Mouse (Mus musculus): Measurements from ENCODE around the gene Gse1. TPM values are rescaled to one million over a fixed set of nuclear protein-coding genes. Genes with fewer than 3 reads are reported as not detected.

Gene Gse1
- polyA plus RNA-seq, 1 experiment from 2014 or later, result 22.6 TPM

DNA sequence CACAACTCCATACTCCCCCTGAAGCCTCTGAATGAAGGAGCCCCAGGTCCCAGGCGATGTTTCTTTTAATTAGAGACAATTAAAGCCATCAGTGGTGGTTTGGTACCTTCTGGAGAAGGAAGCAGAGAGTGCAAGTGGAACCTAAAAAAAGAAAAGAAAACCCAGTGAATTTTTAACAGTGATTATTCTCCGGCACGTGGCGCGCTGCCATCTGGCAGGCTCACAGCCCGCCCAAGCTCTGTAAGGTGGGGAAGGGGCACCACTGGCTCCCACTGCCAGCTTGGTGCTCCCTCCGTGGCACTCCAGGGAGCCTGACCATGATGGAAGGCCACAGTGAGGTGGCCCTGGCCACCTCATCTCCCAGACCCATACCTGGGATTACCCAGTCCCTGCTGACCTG, 204.9 kb downstream of the Gse1 start:
- H3K27ac ChIP-seq (ENCODE audit: low read depth, low read length), result peak overlapping the region; percentile 71

DNA sequence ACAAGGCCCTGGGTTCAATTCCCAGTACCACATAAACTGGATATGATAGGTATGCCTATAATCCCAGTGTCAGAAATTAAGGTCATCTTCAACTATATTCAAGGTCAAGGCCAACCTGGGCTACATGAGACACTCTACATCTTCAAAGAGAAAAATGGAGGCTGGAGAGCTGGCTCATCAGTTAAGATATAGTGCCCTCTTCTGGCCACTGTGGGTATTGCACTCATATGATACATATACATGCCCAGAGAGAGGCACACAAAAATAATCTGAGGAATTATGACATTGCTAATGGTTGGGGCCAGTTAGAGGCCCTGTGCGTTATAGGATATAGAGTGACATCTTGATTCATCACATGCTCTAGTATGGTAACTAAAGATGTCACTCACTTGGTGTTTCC, 205.5 kb downstream of the Gse1 start:
- Histone ChIP-seq H3K4me3 (ENCODE audit: low read depth, low read length) (no peak overlapping the region), H3K9ac (ENCODE audit: low read length) (no peak overlapping the region), H3K27me3 (replicated peaks; ENCODE audit: control insufficient read depth, insufficient read depth, low read length) (no peaks in the 10 kb centered on the region), H3K9me3 (replicated peaks; ENCODE audit: control insufficient read depth, low read length) (peaks cover 3% of the 10 kb centered on the region; the same call in 1 of the 2 replicates), H3K4me2 (ENCODE audit: low read length) (no peak overlapping the region), H3K4me1 (ENCODE audit: control insufficient read depth, insufficient read depth, low read length) (peaks cover 37% of the 10 kb centered on the region), H3K27ac (ENCODE audit: low read depth, low read length) (no peak overlapping the region), H3K36me3 (ENCODE audit: control insufficient read depth, insufficient read depth, low read length) (no peaks in the 10 kb centered on the region)
- DNase-seq (ENCODE audit: low spot score), result no peak
- ATAC-seq, result no peak
- WGBS, result 100% methylated on average over 1 of the region's 1 CpGs

More for the DNA sequence above, 204.9 kb downstream of the Gse1 start:
- no peak for DNase-seq (ENCODE audit: low spot score)
- Histone ChIP-seq H3K9me3 (replicated peaks; ENCODE audit: control insufficient read depth, low read length) (peaks cover 3% of the 10 kb centered on the region; the same call in 1 of the 2 replicates), H3K4me2 (ENCODE audit: low read length) (no peak overlapping the region), H3K36me3 (ENCODE audit: control insufficient read depth, insufficient read depth, low read length) (no peaks in the 10 kb centered on the region), H3K4me1 (ENCODE audit: control insufficient read depth, insufficient read depth, low read length) (peaks cover 31% of the 10 kb centered on the region), H3K27me3 (replicated peaks; ENCODE audit: control insufficient read depth, insufficient read depth, low read length) (no peaks in the 10 kb centered on the region), H3K9ac (ENCODE audit: low read length) (no peak overlapping the region), H3K4me3 (ENCODE audit: low read depth, low read length) (no peak overlapping the region)
- ATAC-seq, result peak; percentile 47; the same call in 1 of the 2 replicates
- 35% methylated on average over 7 of the region's 7 CpGs for WGBS

DNA sequence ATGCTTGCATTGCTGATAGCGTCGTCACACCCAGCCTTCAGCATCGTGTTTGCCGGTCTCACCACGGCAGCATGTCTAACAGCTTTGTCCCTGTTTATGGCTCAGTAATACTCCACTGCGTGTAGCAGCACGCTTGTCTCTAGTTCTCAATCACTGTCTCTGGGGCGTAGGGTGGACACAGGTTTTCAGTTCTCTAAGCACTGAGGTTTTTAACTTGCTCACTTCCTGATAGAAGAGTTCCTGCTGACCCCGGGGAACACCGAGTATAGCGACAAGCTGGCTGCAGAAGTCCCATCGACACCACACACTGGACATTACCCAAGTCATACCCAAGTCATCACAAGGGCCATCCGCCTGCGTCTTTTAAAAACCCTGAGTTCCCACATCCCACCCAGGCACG, 207.5 kb downstream of the Gse1 start:
- Histone ChIP-seq H3K36me3 (ENCODE audit: control insufficient read depth, insufficient read depth, low read length) (no peaks in the 10 kb centered on the region), H3K4me1 (ENCODE audit: control insufficient read depth, insufficient read depth, low read length) (peaks cover 58% of the 10 kb centered on the region)

DNA sequence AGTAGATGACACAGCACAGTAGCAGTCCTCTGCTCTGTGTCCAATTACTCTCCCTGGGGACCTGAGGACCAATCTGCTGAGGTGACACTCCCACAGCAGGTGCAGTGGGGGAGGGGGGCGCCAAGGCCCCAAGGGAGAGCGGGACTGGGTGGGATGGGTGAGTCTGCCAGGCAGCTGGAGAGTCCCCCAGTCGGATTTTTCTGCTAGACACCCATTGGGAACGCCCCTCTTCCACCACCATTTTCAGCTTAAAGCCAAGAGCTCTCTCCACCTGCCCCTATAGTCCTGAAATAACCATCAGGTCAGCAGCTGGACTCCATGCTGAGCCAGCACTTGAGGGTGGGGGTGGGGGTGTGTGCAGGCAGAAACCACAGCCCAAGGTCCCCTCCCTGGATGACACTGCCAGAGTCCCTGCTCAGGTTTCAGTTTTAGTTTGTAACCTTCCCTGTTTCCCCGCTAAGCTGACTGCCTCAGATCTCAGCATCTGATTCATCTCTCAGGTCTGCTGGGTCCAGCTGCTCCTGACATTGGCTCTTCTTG, 208.3 kb downstream of the Gse1 start:
- Histone ChIP-seq H3K4me3 (ENCODE audit: low read depth, low read length) (no peak overlapping the region), H3K9ac (ENCODE audit: low read length) (no peak overlapping the region; the same call in 1 of the 2 replicates), H3K9me3 (replicated peaks; ENCODE audit: control insufficient read depth, low read length) (peaks cover 3% of the 10 kb centered on the region; the same call in 1 of the 2 replicates), H3K27me3 (replicated peaks; ENCODE audit: control insufficient read depth, insufficient read depth, low read length) (no peaks in the 10 kb centered on the region), H3K4me1 (ENCODE audit: control insufficient read depth, insufficient read depth, low read length) (peaks cover 66% of the 10 kb centered on the region), H3K36me3 (ENCODE audit: control insufficient read depth, insufficient read depth, low read length) (no peaks in the 10 kb centered on the region), H3K4me2 (ENCODE audit: low read length) (no peak overlapping the region), H3K27ac (ENCODE audit: low read depth, low read length) (peak overlapping the region; percentile 21; the same call in 1 of the 2 replicates)
- 67% methylated on average over 5 of the region's 5 CpGs for whole genome bisulfite sequencing
- ATAC-seq, result no peak
- DNase-seq (ENCODE audit: low spot score), result no peak

More for the DNA sequence above, 207.5 kb downstream of the Gse1 start:
- 94% methylated on average over 15 of the region's 15 CpGs for WGBS
- no peak overlapping the region for H3K9ac ChIP-seq (ENCODE audit: low read length)
- peaks cover 3% of the 10 kb centered on the region; the same call in 1 of the 2 replicates for H3K9me3 ChIP-seq (replicated peaks; ENCODE audit: control insufficient read depth, low read length)
- H3K4me3 ChIP-seq (ENCODE audit: low read depth, low read length), result no peak overlapping the region
- no peak overlapping the region for H3K4me2 ChIP-seq (ENCODE audit: low read length)
- H3K27ac ChIP-seq (ENCODE audit: low read depth, low read length), result no peak overlapping the region
- ATAC-seq (no peak), DNase-seq (ENCODE audit: low spot score) (no peak)
- no peaks in the 10 kb centered on the region for H3K27me3 ChIP-seq (replicated peaks; ENCODE audit: control insufficient read depth, insufficient read depth, low read length)

DNA sequence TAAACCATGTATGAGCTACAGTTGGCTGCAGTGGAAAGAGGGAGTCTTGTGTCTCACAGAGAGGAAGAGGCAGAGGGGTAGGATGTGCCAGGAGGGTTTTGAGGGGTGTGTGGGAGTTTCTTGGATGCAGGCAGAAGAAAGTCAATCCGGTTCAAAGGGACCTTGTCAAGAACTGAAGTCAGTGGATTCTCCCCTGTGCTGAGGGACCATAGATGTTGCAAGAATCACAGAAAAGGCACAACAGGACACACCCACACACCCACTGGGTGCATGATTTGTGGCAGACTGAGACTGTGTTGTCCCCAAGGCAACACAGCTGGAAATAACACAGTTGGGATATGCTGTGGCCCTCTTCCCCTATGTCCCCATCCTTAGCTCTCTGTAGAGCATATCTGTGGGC, 209.0 kb downstream of the Gse1 start:
- WGBS, result 89% methylated on average over 1 of the region's 1 CpGs
- peak overlapping the region; percentile 74; the same call in 1 of the 2 replicates for H3K27ac ChIP-seq (ENCODE audit: low read depth, low read length)
- H3K4me2 ChIP-seq (ENCODE audit: low read length), result no peak overlapping the region
- H3K9ac ChIP-seq (ENCODE audit: low read length), result no peak overlapping the region
- no peak for DNase-seq (ENCODE audit: low spot score)
- H3K4me1 ChIP-seq (ENCODE audit: control insufficient read depth, insufficient read depth, low read length), result peaks cover 68% of the 10 kb centered on the region
- H3K27me3 ChIP-seq (replicated peaks; ENCODE audit: control insufficient read depth, insufficient read depth, low read length), result no peaks in the 10 kb centered on the region
- ATAC-seq, result no peak
- peaks cover 3% of the 10 kb centered on the region; the same call in 1 of the 2 replicates for H3K9me3 ChIP-seq (replicated peaks; ENCODE audit: control insufficient read depth, low read length)
- H3K36me3 ChIP-seq (ENCODE audit: control insufficient read depth, insufficient read depth, low read length), result no peaks in the 10 kb centered on the region
- H3K4me3 ChIP-seq (ENCODE audit: low read depth, low read length), result no peak overlapping the region

DNA sequence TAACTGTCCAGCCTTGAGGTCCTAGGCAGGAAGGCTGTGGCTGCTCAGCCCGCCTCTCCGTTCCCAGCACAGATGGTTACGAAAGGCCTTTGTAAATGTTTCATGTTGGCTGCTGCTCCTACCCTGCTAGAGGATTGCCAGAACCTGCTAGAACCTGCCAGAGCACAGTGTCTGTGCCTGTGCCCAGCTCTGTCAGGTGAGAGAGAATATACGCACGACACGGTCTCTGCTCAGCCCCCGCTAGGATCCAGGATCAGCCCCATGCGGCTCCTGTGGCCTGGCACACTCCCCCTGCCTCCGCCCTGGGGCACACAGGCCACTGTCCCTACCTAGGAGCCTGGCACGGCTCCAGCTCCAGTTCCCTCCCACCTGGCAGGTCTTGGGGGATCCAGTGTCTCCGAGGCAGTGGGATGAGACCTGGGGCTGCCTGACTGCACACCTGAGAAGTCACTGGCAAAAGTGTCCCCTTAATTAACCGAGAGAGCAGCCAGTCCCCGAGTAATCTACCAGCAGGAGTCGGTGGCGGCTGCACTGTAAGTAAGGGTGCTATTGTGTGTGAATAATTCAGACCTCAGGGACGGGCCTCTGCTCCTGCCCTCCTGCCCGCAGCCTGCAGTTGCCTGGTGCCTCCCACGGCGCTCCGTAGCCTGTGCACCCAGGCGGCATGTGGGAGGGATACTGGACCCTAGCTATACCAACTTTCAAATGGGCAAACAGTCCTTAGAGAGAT, 209.6 kb downstream of the Gse1 start:
- Histone ChIP-seq H3K27ac (ENCODE audit: low read depth, low read length) (peak overlapping the region; percentile 74; the same call in 1 of the 2 replicates), H3K4me3 (ENCODE audit: low read depth, low read length) (no peak overlapping the region), H3K9ac (ENCODE audit: low read length) (0 out of 2 replicates have a peak overlapping the region, but pooled peaks have one; percentile 32), H3K36me3 (ENCODE audit: control insufficient read depth, insufficient read depth, low read length) (no peaks in the 10 kb centered on the region), H3K9me3 (replicated peaks; ENCODE audit: control insufficient read depth, low read length) (peaks cover 3% of the 10 kb centered on the region; the same call in 1 of the 2 replicates), H3K27me3 (replicated peaks; ENCODE audit: control insufficient read depth, insufficient read depth, low read length) (no peaks in the 10 kb centered on the region), H3K4me2 (ENCODE audit: low read length) (no peak overlapping the region), H3K4me1 (ENCODE audit: control insufficient read depth, insufficient read depth, low read length) (peaks cover 67% of the 10 kb centered on the region)
- peak; percentile 62 for DNase-seq (ENCODE audit: low spot score)
- 26% methylated on average over 21 of the region's 21 CpGs for WGBS
- no peak; the same call in 1 of the 2 replicates for ATAC-seq

DNA sequence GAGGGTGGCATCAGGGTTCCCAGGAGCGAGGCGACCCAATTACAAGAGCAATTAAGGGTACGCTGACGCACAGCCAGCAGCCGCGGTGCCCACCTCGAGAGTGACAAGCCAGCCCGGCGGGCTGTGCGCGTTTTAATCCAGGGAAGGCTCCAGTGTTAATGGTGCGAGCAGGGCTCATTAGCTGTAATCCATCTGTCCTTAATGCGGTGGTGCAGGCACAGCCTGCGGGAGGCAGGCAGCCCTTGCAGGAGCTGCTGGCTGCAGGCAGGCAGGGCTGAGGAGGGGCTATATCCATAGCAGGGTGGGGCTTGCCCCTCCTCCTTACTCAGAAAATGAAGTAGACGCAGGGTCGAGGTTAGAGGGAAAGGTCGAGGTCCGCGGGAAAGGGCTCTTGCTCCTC, 211.1 kb downstream of the Gse1 start:
- DNase-seq (ENCODE audit: low spot score) (peak; percentile 95), ATAC-seq (peak; percentile 92)
- no peaks in the 10 kb centered on the region for H3K36me3 ChIP-seq (ENCODE audit: control insufficient read depth, insufficient read depth, low read length)
- 2% methylated on average over 19 of the region's 19 CpGs for WGBS
- peak overlapping the region; percentile 21 for H3K4me2 ChIP-seq (ENCODE audit: low read length)
- no peaks in the 10 kb centered on the region for H3K27me3 ChIP-seq (replicated peaks; ENCODE audit: control insufficient read depth, insufficient read depth, low read length)
- peaks cover 62% of the 10 kb centered on the region for H3K4me1 ChIP-seq (ENCODE audit: control insufficient read depth, insufficient read depth, low read length)
- H3K9ac ChIP-seq (ENCODE audit: low read length), result peak overlapping the region; percentile 17; the same call in 1 of the 2 replicates
- H3K27ac ChIP-seq (ENCODE audit: low read depth, low read length), result peak overlapping the region; percentile 74
- no peak overlapping the region for H3K4me3 ChIP-seq (ENCODE audit: low read depth, low read length)
- no peaks in the 10 kb centered on the region for H3K9me3 ChIP-seq (replicated peaks; ENCODE audit: control insufficient read depth, low read length)

DNA sequence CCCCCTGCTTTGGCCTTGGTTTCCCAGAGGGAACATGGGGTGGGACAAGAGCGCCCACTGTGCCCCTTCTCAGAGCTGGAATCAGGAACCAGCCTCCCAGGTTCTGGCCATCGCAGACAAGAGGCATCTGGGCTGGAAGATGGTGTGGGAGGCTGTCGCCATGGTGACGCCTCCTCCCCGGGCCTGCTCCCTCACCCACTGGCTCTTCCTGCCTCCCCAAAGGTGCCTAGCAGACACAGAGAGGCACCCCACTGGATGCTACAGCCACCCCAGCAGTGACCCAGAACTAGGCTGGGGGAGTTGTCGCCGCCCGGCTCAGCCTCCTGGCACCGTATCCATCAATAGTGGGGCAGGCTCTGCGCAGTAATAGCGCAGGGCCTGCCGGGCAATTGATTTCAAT, 212.5 kb downstream of the Gse1 start:
- Histone ChIP-seq H3K4me3 (ENCODE audit: low read depth, low read length) (no peak overlapping the region), H3K4me1 (ENCODE audit: control insufficient read depth, insufficient read depth, low read length) (peaks cover 62% of the 10 kb centered on the region), H3K9me3 (replicated peaks; ENCODE audit: control insufficient read depth, low read length) (no peaks in the 10 kb centered on the region), H3K36me3 (ENCODE audit: control insufficient read depth, insufficient read depth, low read length) (no peaks in the 10 kb centered on the region), H3K27me3 (replicated peaks; ENCODE audit: control insufficient read depth, insufficient read depth, low read length) (no peaks in the 10 kb centered on the region), H3K4me2 (ENCODE audit: low read length) (no peak overlapping the region), H3K9ac (ENCODE audit: low read length) (no peak overlapping the region), H3K27ac (ENCODE audit: low read depth, low read length) (peak overlapping the region; percentile 74; the same call in 1 of the 2 replicates)
- DNase-seq (ENCODE audit: low spot score) (no peak), ATAC-seq (no peak)
- 48% methylated on average over 12 of the region's 12 CpGs for WGBS

DNA sequence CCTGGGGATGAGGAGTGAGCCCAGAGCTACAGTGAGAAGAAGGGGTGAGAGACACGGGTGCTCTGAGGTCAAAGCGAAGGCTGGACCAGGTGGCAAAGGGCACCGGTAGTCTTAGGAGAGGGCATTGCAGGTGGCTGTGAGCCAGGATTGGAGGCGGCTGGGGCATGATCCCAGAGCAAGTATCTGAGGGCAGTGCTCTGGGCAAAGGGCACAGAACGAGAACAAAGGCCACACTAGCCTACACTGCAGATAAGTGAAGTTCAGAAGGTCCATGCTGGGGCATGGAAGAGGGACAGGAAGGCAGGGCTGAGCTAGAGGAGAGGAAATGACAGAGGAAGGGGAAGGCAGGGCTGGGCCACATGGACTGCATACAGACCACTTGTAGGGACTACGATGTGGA, 213.4 kb downstream of the Gse1 start:
- H3K27me3 ChIP-seq (replicated peaks; ENCODE audit: control insufficient read depth, insufficient read depth, low read length), result no peaks in the 10 kb centered on the region
- H3K9me3 ChIP-seq (replicated peaks; ENCODE audit: control insufficient read depth, low read length), result no peaks in the 10 kb centered on the region
- peaks cover 58% of the 10 kb centered on the region for H3K4me1 ChIP-seq (ENCODE audit: control insufficient read depth, insufficient read depth, low read length)
- no peak overlapping the region for H3K27ac ChIP-seq (ENCODE audit: low read depth, low read length)
- H3K4me2 ChIP-seq (ENCODE audit: low read length), result no peak overlapping the region
- no peak for DNase-seq (ENCODE audit: low spot score)
- H3K4me3 ChIP-seq (ENCODE audit: low read depth, low read length), result no peak overlapping the region
- H3K9ac ChIP-seq (ENCODE audit: low read length), result no peak overlapping the region
- ATAC-seq, result no peak
- WGBS, result 85% methylated on average over 6 of the region's 6 CpGs
- no peaks in the 10 kb centered on the region for H3K36me3 ChIP-seq (ENCODE audit: control insufficient read depth, insufficient read depth, low read length)
